7 mouse cellular contexts compared by ENCODE assay signal in genomic region chr2:49358839-49359520, GRCm38 (mm10).
DNase-seq lines count a peak whose midpoint lies in the region; ATAC-seq and TF ChIP-seq lines count a peak whose summit lies in the region.

No protein-coding gene starts in this region.

- TF ChIP-seq CTCF in cortical plate, adult 2 months (IDR thresholded peaks at IDR 0.05; ENCODE audit: extremely low read depth, insufficient read depth, low read length), result peak; percentile 51
- peak; percentile 62 for TF ChIP-seq CTCF in hindbrain, postnatal 0 days (IDR thresholded peaks at IDR 0.05; ENCODE audit: low read depth)

- no peak for ATAC-seq in hindbrain, postnatal 0 days

- no peaks in the 10 kb centered on the region for H3K36me3 ChIP-seq in hindbrain, postnatal 0 days (ENCODE audit: insufficient read depth, low read length)
- no peaks in the 10 kb centered on the region for H3K36me3 ChIP-seq in limb, embryonic 10.5 days

- H3K4me2 ChIP-seq in hindbrain, postnatal 0 days (ENCODE audit: low read depth, low read length), result no peak overlapping the region

- no peak overlapping the region for H3K27ac ChIP-seq in cortical plate, adult 2 months (ENCODE audit: insufficient read depth, low read length)
- H3K27ac ChIP-seq in hindbrain, postnatal 0 days, result no peak overlapping the region
- no peak overlapping the region for H3K27ac ChIP-seq in limb, embryonic 10.5 days

- H3K27me3 ChIP-seq in hindbrain, postnatal 0 days (ENCODE audit: insufficient read depth, low read length), result no peaks in the 10 kb centered on the region
- no peaks in the 10 kb centered on the region for H3K27me3 ChIP-seq in limb, embryonic 10.5 days (ENCODE audit: low read depth, poor library complexity, severe bottlenecking)

- H3K4me3 ChIP-seq in cortical plate, adult 2 months (ENCODE audit: insufficient read depth, low read length), result no peak overlapping the region
- H3K4me3 ChIP-seq in hindbrain, postnatal 0 days (ENCODE audit: low read length), result no peak overlapping the region
- no peak overlapping the region for H3K4me3 ChIP-seq in limb, embryonic 10.5 days

- no peak overlapping the region for H3K9ac ChIP-seq in hindbrain, postnatal 0 days (replicated peaks; ENCODE audit: low read length)

- H3K4me1 ChIP-seq in cortical plate, adult 2 months (ENCODE audit: control insufficient read depth, insufficient read depth, low read length), result no peaks in the 10 kb centered on the region; the same call in 1 of the 2 replicates
- no peaks in the 10 kb centered on the region for H3K4me1 ChIP-seq in hindbrain, postnatal 0 days (ENCODE audit: insufficient read depth, low read length)
- H3K4me1 ChIP-seq in limb, embryonic 10.5 days, result peaks cover 23% of the 10 kb centered on the region

- 73% methylated on average over 4 of the region's 4 CpGs for WGBS in hindbrain, postnatal 0 days
- WGBS in limb, embryonic 10.5 days, result 61% methylated on average over 4 of the region's 4 CpGs

- no peak for TF ChIP-seq POLR2A in cortical plate, adult 2 months (IDR thresholded peaks at IDR 0.05; ENCODE audit: extremely low read depth, insufficient read depth, low read length)

- peak; percentile 26 to 59 for DNase-seq in spleen, adult 18-20 months
- no peak for DNase-seq in spleen, adult 12 weeks (ENCODE audit: low spot score)
- peak; percentile 42 for DNase-seq in adrenal gland, adult 2 months
- DNase-seq in hindbrain, postnatal 0 days (ENCODE audit: low spot score), result peak; percentile 50
- peak; percentile 61 for DNase-seq in limb, embryonic 10.5 days (ENCODE audit: low spot score)
- DNase-seq in retina, postnatal 7 days (ENCODE audit: low read depth, low spot score), result peak; percentile 9

- H3K9me3 ChIP-seq in hindbrain, postnatal 0 days (ENCODE audit: low read length), result no peaks in the 10 kb centered on the region
- H3K9me3 ChIP-seq in limb, embryonic 10.5 days (replicated peaks), result no peaks in the 10 kb centered on the region
